Mouse (Mus musculus): ENCODE measurements around the gene Elmod3.

- TF ChIP-seq CTCF (IDR thresholded peaks at IDR 0.05; ENCODE audit: insufficient read depth, low read length), result no peak
- TF ChIP-seq POLR2A (IDR thresholded peaks at IDR 0.05; ENCODE audit: borderline replicate concordance, extremely low read depth, low read depth, low read length), result no peak
Measured at GRCm38 (mm10) chr6:72567508-72567907, 30.7 kb downstream of the Elmod3 start.

Measured in lung, adult 2 months (tissue).